11 mouse cellular contexts compared by ENCODE assay signal in the genomic region with DNA sequence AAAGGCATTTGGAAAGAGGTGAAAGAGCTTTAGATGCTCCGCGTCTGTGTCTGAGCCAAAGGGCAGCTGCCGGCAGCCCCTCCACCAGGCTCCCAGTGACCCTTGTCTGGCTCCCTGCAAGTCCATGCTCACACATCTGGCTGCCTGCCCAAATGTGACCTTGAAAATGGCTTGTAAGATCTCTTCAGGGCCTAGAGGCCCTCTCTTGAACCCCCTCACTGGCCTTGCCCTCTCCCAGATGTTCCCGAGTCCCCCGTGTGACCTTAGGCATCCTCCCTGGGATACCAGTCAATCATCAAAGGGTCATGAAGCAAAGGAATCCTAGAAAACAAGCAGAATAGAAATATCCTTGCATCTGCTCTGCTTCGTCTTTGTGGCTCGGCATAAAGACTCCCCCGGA.
DNase-seq lines count a peak whose midpoint lies in the region; ATAC-seq and TF ChIP-seq lines count a peak whose summit lies in the region.
"Had no signal": no experiment of that assay in that cellular context is flagged by ENCODE, and none has a peak within 500 bp of the region (broad histone marks: within the 10 kb centered on the region; RNA-seq: fewer than 3 reads in every experiment).

No protein-coding gene starts in this region.

- H3K36me3 ChIP-seq in liver, adult 2 months (ENCODE audit: control insufficient read depth, insufficient read depth, low read length) = no peaks in the 10 kb centered on the region
- no peaks in the 10 kb centered on the region for H3K36me3 ChIP-seq in liver, postnatal 0 days (replicated peaks; ENCODE audit: insufficient read depth, low read length)
- H3K36me3 ChIP-seq in embryonic facial prominence, embryonic 15.5 days = no peaks in the 10 kb centered on the region
- H3K36me3 ChIP-seq: limb, embryonic 15.5 days had no signal

- 88% methylated on average over 8 of the region's 8 CpGs for WGBS in liver, adult 2 months
- 82% methylated on average over 8 of the region's 8 CpGs for WGBS in liver, postnatal 0 days (ENCODE audit: insufficient replicate concordance)
- 56% methylated on average over 8 of the region's 8 CpGs for WGBS in embryonic facial prominence, embryonic 15.5 days

- no peak for TF ChIP-seq POLR2A in liver, adult 2 months (IDR thresholded peaks at IDR 0.05; ENCODE audit: extremely low read depth, insufficient read depth, low read length)

- H3K4me2 ChIP-seq in liver, postnatal 0 days (ENCODE audit: low read depth, low read length) = no peak overlapping the region
- no peak overlapping the region for H3K4me2 ChIP-seq in embryonic facial prominence, embryonic 15.5 days (replicated peaks)
- H3K4me2 ChIP-seq: limb, embryonic 15.5 days had no signal

- no peak overlapping the region for H3K4me3 ChIP-seq in liver, adult 2 months (ENCODE audit: insufficient read depth, low read depth, low read length)
- H3K4me3 ChIP-seq in liver, postnatal 0 days (ENCODE audit: low read depth, low read length) = no peak overlapping the region
- H3K4me3 ChIP-seq in embryonic facial prominence, embryonic 15.5 days (replicated peaks) = no peak overlapping the region
- H3K4me3 ChIP-seq: erythroblast, embryonic 14.5 days; heart, adult 2 months; limb, embryonic 15.5 days had no signal

- no peaks in the 10 kb centered on the region for H3K9me3 ChIP-seq in liver, postnatal 0 days (ENCODE audit: low read length)
- no peaks in the 10 kb centered on the region for H3K9me3 ChIP-seq in embryonic facial prominence, embryonic 15.5 days (replicated peaks)
- H3K9me3 ChIP-seq: limb, embryonic 15.5 days had no signal

- TF ChIP-seq CTCF in liver, adult 2 months (IDR thresholded peaks at IDR 0.05; ENCODE audit: low read depth, low read length) = no peak
- TF ChIP-seq CTCF in liver, postnatal 0 days (IDR thresholded peaks at IDR 0.05; ENCODE audit: low read depth) = no peak

- TF ChIP-seq EP300 in liver, postnatal 0 days (IDR thresholded peaks at IDR 0.05; ENCODE audit: low read depth) = no peak

- DNase-seq in liver, adult 2 months (ENCODE audit: extremely low read depth, low read depth, low spot score) = peak; percentile 5
- no peak for DNase-seq in liver, postnatal 0 days
- peak; percentile 72 for DNase-seq in testis, postnatal 10 days (ENCODE audit: low spot score)
- DNase-seq in testis, postnatal 14 days (ENCODE audit: low spot score) = no peak
- no peak for DNase-seq in Muller cell, postnatal 12 days (ENCODE audit: inconsistent ontology term)
- no peak for DNase-seq in thymus, postnatal 14 days
- DNase-seq: layer of hippocampus, postnatal 36 days had no signal

- H3K9ac ChIP-seq in liver, adult 2 months (ENCODE audit: low read depth, low read length) = no peak overlapping the region
- H3K9ac ChIP-seq in liver, postnatal 0 days (replicated peaks) = no peak overlapping the region
- no peak overlapping the region for H3K9ac ChIP-seq in embryonic facial prominence, embryonic 15.5 days
- H3K9ac ChIP-seq: limb, embryonic 15.5 days had no signal

- ATAC-seq in liver, postnatal 0 days = no peak
- ATAC-seq in embryonic facial prominence, embryonic 15.5 days (ENCODE audit: insufficient number of reproducible peaks, low FRiP score, low TSS enrichment, low read depth) = no peak

- H3K79me2 ChIP-seq in liver, adult 2 months (ENCODE audit: control insufficient read depth, insufficient read depth, low read length) = no peaks in the 10 kb centered on the region

- peaks cover 4% of the 10 kb centered on the region for H3K4me1 ChIP-seq in liver, adult 2 months (ENCODE audit: control insufficient read depth, insufficient read depth, low read length)
- H3K4me1 ChIP-seq in liver, postnatal 0 days (ENCODE audit: insufficient read depth) = no peaks in the 10 kb centered on the region
- H3K4me1 ChIP-seq in embryonic facial prominence, embryonic 15.5 days = peaks cover 37% of the 10 kb centered on the region

- H3K27ac ChIP-seq in liver, adult 2 months (replicated peaks; ENCODE audit: insufficient read depth, low read depth, low read length) = no peak overlapping the region
- H3K27ac ChIP-seq in liver, postnatal 0 days (ENCODE audit: low read depth) = no peak overlapping the region
- H3K27ac ChIP-seq in embryonic facial prominence, embryonic 15.5 days (replicated peaks) = peak overlapping the region; percentile 22; the same call in 1 of the 2 replicates
- H3K27ac ChIP-seq: heart, adult 2 months; limb, embryonic 15.5 days had no signal

- no peaks in the 10 kb centered on the region for H3K27me3 ChIP-seq in liver, adult 2 months (ENCODE audit: control insufficient read depth, insufficient read depth, low read length)
- no peaks in the 10 kb centered on the region for H3K27me3 ChIP-seq in liver, postnatal 0 days (ENCODE audit: insufficient read depth, low read length)
- H3K27me3 ChIP-seq in embryonic facial prominence, embryonic 15.5 days = no peaks in the 10 kb centered on the region
- H3K27me3 ChIP-seq: limb, embryonic 15.5 days had no signal

Comparison
In these comparisons a context has a peak if more than half of its experiments do, and no peak if none do; other contexts are left out.
1. DNase-seq: peak in liver, adult 2 months (single experiment) and testis, postnatal 10 days (single experiment); none in liver, postnatal 0 days (single experiment), testis, postnatal 14 days (single experiment), Muller cell, postnatal 12 days (single experiment) and thymus, postnatal 14 days (single experiment).